Mouse (Mus musculus) MEL (cell line): ENCODE measurements at regions not wholly inside any gene's neighbourhood (a gene's known extent, or its start where the extent isn't known, plus 50 kb on each side); places are given as distances from the start of the nearest gene placed in this dataset.

ENCODE experiments used
- CHD2 ChIP-seq: IDR thresholded peaks from 2 replicates; pipeline ENCODE4 v1.6.1; 2011; ENCODE audit warnings: low read length, improper control_type of control experiment
- CTCF ChIP-seq, 3 experiments: IDR thresholded peaks in 2 of 3; conservative IDR thresholded peaks in 1 of 3; 2 replicates each; pipeline ENCODE4 v1.5.1; 2011 to 2012; ENCODE audit warnings: low read length in 3 of 3, low read depth in 2 of 3, mild to moderate bottlenecking in 2 of 3, improper control_type of control experiment in 1 of 3, inconsistent platforms in 1 of 3, mixed read lengths in 1 of 3, moderate library complexity in 1 of 3; ENCODE audit not compliant: control insufficient read depth in 1 of 3, insufficient read depth in 1 of 3, poor library complexity in 1 of 3, severe bottlenecking in 1 of 3
- GATA1 ChIP-seq: IDR thresholded peaks from 2 replicates; pipeline ENCODE4 v1.6.1; 2011; ENCODE audit warnings: low read depth, low read length, improper control_type of control experiment
- HCFC1 ChIP-seq: IDR thresholded peaks from 2 replicates; pipeline ENCODE4 v1.6.1; 2012; ENCODE audit warnings: low read depth, mild to moderate bottlenecking, inconsistent platforms, low read length, improper control_type of control experiment, moderate library complexity
- JUND ChIP-seq: IDR thresholded peaks from 2 replicates; pipeline ENCODE4 v1.6.1; 2011; ENCODE audit warnings: low read depth, mild to moderate bottlenecking, improper control_type of control experiment, low read length
- MAFK ChIP-seq: IDR thresholded peaks from 2 replicates; pipeline ENCODE4 v1.6.1; 2011; ENCODE audit warnings: low read depth, mild to moderate bottlenecking, low read length, improper control_type of control experiment, borderline replicate concordance
- MAX ChIP-seq: IDR thresholded peaks from 2 replicates; pipeline ENCODE4 v1.6.1; 2011; ENCODE audit warnings: low read length, improper control_type of control experiment
- MYB ChIP-seq: IDR thresholded peaks from 2 replicates; pipeline ENCODE4 v1.6.1; 2011; ENCODE audit warnings: mild to moderate bottlenecking, low read depth, low read length, improper control_type of control experiment
- POLR2A ChIP-seq, 2 experiments: IDR thresholded peaks; 2 replicates each; pipeline ENCODE4 v1.6.1; 2011 to 2012; ENCODE audit warnings: low read length in 2 of 2, mild to moderate bottlenecking in 2 of 2, control low read depth in 1 of 2, improper control_type of control experiment in 1 of 2, low read depth in 1 of 2, moderate library complexity in 1 of 2; ENCODE audit not compliant: control insufficient read depth in 1 of 2, insufficient read depth in 1 of 2, poor library complexity in 1 of 2
- POLR2AphosphoS2 ChIP-seq: IDR thresholded peaks from 2 replicates; pipeline ENCODE4 v1.6.1; 2011; ENCODE audit warnings: low read length, improper control_type of control experiment
- SMC3 ChIP-seq: IDR thresholded peaks from 2 replicates; pipeline ENCODE4 v1.6.1; 2011; ENCODE audit warnings: low read depth, low read length, improper control_type of control experiment
- UBTF ChIP-seq: IDR thresholded peaks from 2 replicates; pipeline ENCODE4 v1.6.1; 2012; ENCODE audit warnings: low read depth, mild to moderate bottlenecking, inconsistent platforms, low read length, improper control_type of control experiment, moderate library complexity, borderline replicate concordance; ENCODE audit not compliant: insufficient read depth
- ZMIZ1 ChIP-seq: IDR thresholded peaks from 2 replicates; pipeline ENCODE4 v1.6.1; 2012; ENCODE audit warnings: low read depth, mild to moderate bottlenecking, inconsistent platforms, low read length, improper control_type of control experiment, moderate library complexity

GRCm38 (mm10) chr3:70105561-70105960 is 98.1 kb downstream of the Otol1 start:
- TF ChIP-seq ZMIZ1 (no peak), GATA1 (no peak), JUND (no peak), CTCF (IDR thresholded peaks at IDR 0.05 in 2 of 3, conservative IDR thresholded peaks at IDR 0.05 in 1 of 3; ENCODE audit: control insufficient read depth in 1 of 3, insufficient read depth in 1 of 3, low read depth in 2 of 3, low read length in 3 of 3, poor library complexity in 1 of 3, severe bottlenecking in 1 of 3) (no peak), MYB (no peak), SMC3 (no peak), UBTF (no peak), MAX (no peak), CHD2 (no peak), POLR2A (IDR thresholded peaks at IDR 0.05; ENCODE audit: control insufficient read depth in 1 of 2, insufficient read depth in 1 of 2, low read depth in 1 of 2, low read length in 2 of 2, poor library complexity in 1 of 2) (no peak), POLR2AphosphoS2 (no peak), HCFC1 (no peak), MAFK (no peak)
